Mouse (Mus musculus) CH12.LX (cell line): Measurements from ENCODE around the gene Bach2.

Experiments
- BHLHE40 ChIP-seq: IDR thresholded peaks from 2 replicates; pipeline ENCODE4 v1.6.1; 2011; ENCODE audit warnings: mild to moderate bottlenecking, low read depth, low read length, improper control_type of control experiment
- CTCF ChIP-seq, 2 experiments: IDR thresholded peaks in 1 of 2; conservative IDR thresholded peaks in 1 of 2; 2 replicates each; pipeline ENCODE4 v1.5.1; 2011 to 2012; ENCODE audit warnings: low read depth in 2 of 2, low read length in 2 of 2, improper control_type of control experiment in 1 of 2, inconsistent platforms in 1 of 2, mild to moderate bottlenecking in 1 of 2, moderate library complexity in 1 of 2
- EP300 ChIP-seq: IDR thresholded peaks from 2 replicates; pipeline ENCODE4 v1.6.1; 2011; ENCODE audit warnings: low read length, improper control_type of control experiment
- MAZ ChIP-seq: IDR thresholded peaks from 2 replicates; pipeline ENCODE4 v1.6.1; 2012; ENCODE audit warnings: low read depth, mild to moderate bottlenecking, inconsistent platforms, low read length, improper control_type of control experiment, moderate library complexity
- MXI1 ChIP-seq: IDR thresholded peaks from 2 replicates; pipeline ENCODE4 v1.6.1; 2011; ENCODE audit warnings: mild to moderate bottlenecking, low read depth, low read length, improper control_type of control experiment
- POLR2A ChIP-seq: IDR thresholded peaks from 2 replicates; pipeline ENCODE4 v1.6.1; 2011; ENCODE audit warnings: low read depth, mild to moderate bottlenecking, improper control_type of control experiment, low read length
- POLR2AphosphoS2 ChIP-seq: IDR thresholded peaks from 2 replicates; pipeline ENCODE4 v1.6.1; 2011; ENCODE audit warnings: low read depth, low read length, improper control_type of control experiment
- SMC3 ChIP-seq: IDR thresholded peaks from 2 replicates; pipeline ENCODE4 v1.6.1; 2011; ENCODE audit warnings: low read depth, low read length, improper control_type of control experiment
- TCF12 ChIP-seq: IDR thresholded peaks from 2 replicates; pipeline ENCODE4 v1.6.1; 2014; ENCODE audit warnings: low read depth, mild to moderate bottlenecking, inconsistent platforms, low read length, improper control_type of control experiment
- ZKSCAN1 ChIP-seq: IDR thresholded peaks from 2 replicates; pipeline ENCODE4 v1.6.1; 2012; ENCODE audit warnings: low read depth, inconsistent platforms, low read length, improper control_type of control experiment, borderline replicate concordance

DNA sequence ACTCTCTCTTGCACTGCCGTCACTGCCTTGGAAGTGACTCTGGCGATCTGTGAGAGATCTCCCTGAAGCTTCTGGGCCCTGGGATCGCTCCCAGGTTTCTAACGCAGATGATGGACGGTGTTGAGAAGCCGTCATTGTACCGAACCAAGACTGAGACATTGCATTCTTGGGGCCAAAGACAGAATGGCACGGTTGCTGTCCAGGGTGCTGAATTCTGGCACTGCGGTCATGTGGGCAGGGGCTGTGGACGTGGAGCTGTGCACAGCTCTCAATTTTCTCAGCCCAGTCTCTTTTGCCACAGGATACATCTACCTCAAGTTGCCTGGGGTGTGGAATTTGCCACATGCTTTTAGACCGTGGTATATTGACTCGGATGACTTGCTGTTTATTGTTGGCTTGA is 362.5 kb downstream of the Bach2 start:
- TF ChIP-seq MXI1 (peak; percentile 51; the same call in 1 of the 2 replicates), ZKSCAN1 (no peak), EP300 (no peak), POLR2A (no peak), BHLHE40 (no peak), MAZ (no peak), TCF12 (no peak), CTCF (conservative IDR thresholded peaks at IDR 0.05 in 1 of 2, IDR thresholded peaks at IDR 0.05 in 1 of 2; ENCODE audit: low read depth in 2 of 2, low read length in 2 of 2) (no peak), SMC3 (no peak), POLR2AphosphoS2 (no peak)
